In genomic region chr6:119108466-119109394, GRCm38 (mm10) we compare ENCODE assay signal across 8 mouse cellular contexts.
DNase-seq lines count a peak whose midpoint lies in the region; ATAC-seq lines count a peak whose summit lies in the region.

No protein-coding gene starts in this region.

- H3K4me3 ChIP-seq in embryonic facial prominence, embryonic 10.5 days, result peak overlapping the region; percentile 79
- peak overlapping the region; percentile 67 for H3K4me3 ChIP-seq in intestine, embryonic 16.5 days (ENCODE audit: low read length)

- no peaks in the 10 kb centered on the region for H3K36me3 ChIP-seq in embryonic facial prominence, embryonic 10.5 days (replicated peaks)
- no peaks in the 10 kb centered on the region for H3K36me3 ChIP-seq in intestine, embryonic 16.5 days (ENCODE audit: control insufficient read depth, insufficient read depth, low read length)

- H3K9ac ChIP-seq in intestine, embryonic 16.5 days (ENCODE audit: low read depth, low read length), result peak overlapping the region; percentile 73

- peaks cover 65% of the 10 kb centered on the region for H3K27me3 ChIP-seq in embryonic facial prominence, embryonic 10.5 days (replicated peaks; ENCODE audit: low read depth, poor library complexity, severe bottlenecking)
- H3K27me3 ChIP-seq in intestine, embryonic 16.5 days (replicated peaks; ENCODE audit: control insufficient read depth, insufficient read depth, low read length), result peaks cover 38% of the 10 kb centered on the region

- ATAC-seq in intestine, embryonic 16.5 days, result peak; percentile 83
- peak; percentile 76 for ATAC-seq in megakaryocyte-erythroid progenitor cell, adult 5-6 weeks (replicated peaks; ENCODE audit: low FRiP score, low TSS enrichment, poor library complexity, severe bottlenecking)

- peak; percentile 21 to 45 for DNase-seq in urinary bladder, adult 18-20 months (ENCODE audit: low spot score in 2 of 2)
- no peak for DNase-seq in urinary bladder, adult 2 months (ENCODE audit: low spot score)
- DNase-seq in embryonic facial prominence, embryonic 10.5 days (ENCODE audit: low spot score), result peak; percentile 80
- peak; percentile 56 to 73 for DNase-seq in heart, adult 18-20 months
- peak; percentile 72 to 76 for DNase-seq in left cerebral cortex, postnatal 36 days (ENCODE audit: low spot score in 2 of 2)
- DNase-seq in right cerebral cortex, postnatal 36 days (ENCODE audit: low spot score in 2 of 2), result peak; percentile 66 to 71

- H3K4me2 ChIP-seq in intestine, embryonic 16.5 days (ENCODE audit: low read depth, low read length), result peak overlapping the region; percentile 99

- WGBS in embryonic facial prominence, embryonic 10.5 days, result under 1% methylated on average over 93 of the region's 93 CpGs
- under 1% methylated on average over 49 of the region's 93 CpGs for WGBS in intestine, embryonic 16.5 days

- no peaks in the 10 kb centered on the region for H3K9me3 ChIP-seq in embryonic facial prominence, embryonic 10.5 days
- H3K9me3 ChIP-seq in intestine, embryonic 16.5 days (ENCODE audit: control insufficient read depth, low read length), result no peaks in the 10 kb centered on the region

- H3K27ac ChIP-seq in embryonic facial prominence, embryonic 10.5 days (replicated peaks), result peak overlapping the region; percentile 90
- peak overlapping the region; percentile 66 for H3K27ac ChIP-seq in intestine, embryonic 16.5 days (ENCODE audit: low read length)

- H3K4me1 ChIP-seq in embryonic facial prominence, embryonic 10.5 days, result peaks cover 48% of the 10 kb centered on the region
- peaks cover 8% of the 10 kb centered on the region; the same call in 1 of the 2 replicates for H3K4me1 ChIP-seq in intestine, embryonic 16.5 days (ENCODE audit: control insufficient read depth, insufficient read depth, low read length)

- intact Hi-C loops in left cerebral cortex, postnatal 36 days (cut with DNase I), result loop anchor here (5.0 kb wide), 5 partner anchors 69 to 481 kb away; partner anchors contain the start of gene Dcp1b
